Mouse (Mus musculus) CH12.LX (cell line): ENCODE results near the gene Asic2. TPM values are rescaled to one million over a fixed set of nuclear protein-coding genes. Genes with fewer than 3 reads are reported as not detected.

Experiments used
- DNase-seq: peaks from one replicate; pipeline ENCODE4 v3.0.0-alpha.2; 2013; ENCODE audit errors: extremely low read depth
- H3K27ac ChIP-seq: 2 replicates; pipeline ENCODE4 v1.5.1; 2012; ENCODE audit warnings: low read depth, mild to moderate bottlenecking, control low read depth, moderate library complexity; ENCODE audit not compliant: insufficient read depth
- H3K27me3 ChIP-seq: replicated peaks from 2 replicates; pipeline ENCODE3; 2012; ENCODE audit warnings: inconsistent platforms
- H3K36me3 ChIP-seq, 2 experiments: replicated peaks in 1 of 2; 2 replicates each; pipeline versions ENCODE3 to v1.6.1; 2012; ENCODE audit warnings: inconsistent platforms in 1 of 2, low read length in 1 of 2, mild to moderate bottlenecking in 1 of 2, mixed read lengths in 1 of 2, moderate library complexity in 1 of 2; ENCODE audit not compliant: control insufficient read depth in 1 of 2, insufficient read depth in 1 of 2
- H3K4me1 ChIP-seq, 2 experiments: 2 replicates each; pipeline ENCODE4 v1.6.1; 2012; ENCODE audit warnings: inconsistent platforms in 1 of 2, moderate library complexity in 1 of 2; ENCODE audit not compliant: insufficient read depth in 2 of 2, control insufficient read depth in 1 of 2
- H3K4me2 ChIP-seq: 2 replicates; pipeline ENCODE4 v1.6.1; 2012; ENCODE audit warnings: low read depth, mild to moderate bottlenecking, control low read depth; ENCODE audit not compliant: poor library complexity, insufficient read depth, severe bottlenecking
- H3K4me3 ChIP-seq, 3 experiments: fragments of 150-350 bp in 1 of 3; sonication (generic) in 1 of 3; replicated peaks in 1 of 3; 2 replicates each; pipeline versions ENCODE3 to v1.5.1; 2011 to 2012; ENCODE audit warnings: low read depth in 2 of 3, low read length in 2 of 3, mild to moderate bottlenecking in 2 of 3, moderate library complexity in 2 of 3, control low read depth in 1 of 3, improper control_type of control experiment in 1 of 3, inconsistent platforms in 1 of 3, mixed read lengths in 1 of 3; ENCODE audit not compliant: poor library complexity in 1 of 3
- H3K79me2 ChIP-seq: replicated peaks from 2 replicates; pipeline ENCODE4 v1.6.1; 2012; ENCODE audit warnings: mild to moderate bottlenecking, moderate library complexity; ENCODE audit not compliant: control insufficient read depth, poor library complexity, insufficient read depth, severe bottlenecking; ENCODE audit errors: extremely low read depth
- H3K9ac ChIP-seq: 2 replicates; pipeline ENCODE4 v1.6.1; 2012; ENCODE audit warnings: low read depth, mild to moderate bottlenecking, control low read depth, moderate library complexity; ENCODE audit not compliant: insufficient read depth
- H3K9me3 ChIP-seq: replicated peaks from 2 replicates; pipeline ENCODE3; 2012; ENCODE audit warnings: low read length, inconsistent platforms, mixed read lengths
- BHLHE40 ChIP-seq: IDR thresholded peaks from 2 replicates; pipeline ENCODE4 v1.6.1; 2011; ENCODE audit warnings: mild to moderate bottlenecking, low read depth, low read length, improper control_type of control experiment
- CHD2 ChIP-seq: IDR thresholded peaks from 2 replicates; pipeline ENCODE4 v1.6.1; 2011; ENCODE audit warnings: low read length, improper control_type of control experiment
- CTCF ChIP-seq, 2 experiments: IDR thresholded peaks in 1 of 2; conservative IDR thresholded peaks in 1 of 2; 2 replicates each; pipeline ENCODE4 v1.5.1; 2011 to 2012; ENCODE audit warnings: low read depth in 2 of 2, low read length in 2 of 2, improper control_type of control experiment in 1 of 2, inconsistent platforms in 1 of 2, mild to moderate bottlenecking in 1 of 2, moderate library complexity in 1 of 2
- E2F4 ChIP-seq: IDR thresholded peaks from 2 replicates; pipeline ENCODE4 v1.6.1; 2011; ENCODE audit warnings: low read depth, low read length, improper control_type of control experiment; ENCODE audit not compliant: insufficient replicate concordance
- ELF1 ChIP-seq: IDR thresholded peaks from 2 replicates; pipeline ENCODE4 v1.6.1; 2014; ENCODE audit warnings: low read depth, mild to moderate bottlenecking, inconsistent platforms, low read length, improper control_type of control experiment
- EP300 ChIP-seq: IDR thresholded peaks from 2 replicates; pipeline ENCODE4 v1.6.1; 2011; ENCODE audit warnings: low read length, improper control_type of control experiment
- ETS1 ChIP-seq: conservative IDR thresholded peaks from 2 replicates; pipeline ENCODE4 v1.6.1; 2012; ENCODE audit warnings: low read depth, mild to moderate bottlenecking, inconsistent platforms, low read length, improper control_type of control experiment, moderate library complexity
- GABPA ChIP-seq: IDR thresholded peaks from 2 replicates; pipeline ENCODE4 v1.6.1; 2012; ENCODE audit warnings: low read depth, low read length, improper control_type of control experiment, inconsistent platforms; ENCODE audit not compliant: insufficient replicate concordance
- JUN ChIP-seq: IDR thresholded peaks from 2 replicates; pipeline ENCODE4 v1.6.1; 2011; ENCODE audit warnings: low read depth, mild to moderate bottlenecking, low read length, improper control_type of control experiment, moderate library complexity; ENCODE audit not compliant: insufficient read depth
- JUND ChIP-seq: conservative IDR thresholded peaks from 2 replicates; pipeline ENCODE4 v1.6.1; 2011; ENCODE audit warnings: low read depth, low read length, improper control_type of control experiment
- KAT2A ChIP-seq: IDR thresholded peaks from 2 replicates; pipeline ENCODE4 v1.6.1; 2012; ENCODE audit warnings: low read length, improper control_type of control experiment, inconsistent platforms; ENCODE audit not compliant: insufficient replicate concordance
- MAZ ChIP-seq: IDR thresholded peaks from 2 replicates; pipeline ENCODE4 v1.6.1; 2012; ENCODE audit warnings: low read depth, mild to moderate bottlenecking, inconsistent platforms, low read length, improper control_type of control experiment, moderate library complexity
- MEF2A ChIP-seq: IDR thresholded peaks from 2 replicates; pipeline ENCODE4 v1.6.1; 2014; ENCODE audit warnings: low read depth, mild to moderate bottlenecking, inconsistent platforms, low read length, improper control_type of control experiment, borderline replicate concordance
- MXI1 ChIP-seq: IDR thresholded peaks from 2 replicates; pipeline ENCODE4 v1.6.1; 2011; ENCODE audit warnings: mild to moderate bottlenecking, low read depth, low read length, improper control_type of control experiment
- PAX5 ChIP-seq: IDR thresholded peaks from 2 replicates; pipeline ENCODE4 v1.6.1; 2012; ENCODE audit warnings: low read length, inconsistent platforms, mixed read lengths
- POLR2A ChIP-seq: IDR thresholded peaks from 2 replicates; pipeline ENCODE4 v1.6.1; 2011; ENCODE audit warnings: low read depth, mild to moderate bottlenecking, improper control_type of control experiment, low read length
- POLR2AphosphoS2 ChIP-seq: IDR thresholded peaks from 2 replicates; pipeline ENCODE4 v1.6.1; 2011; ENCODE audit warnings: low read depth, low read length, improper control_type of control experiment
- RAD21 ChIP-seq: IDR thresholded peaks from 2 replicates; pipeline ENCODE4 v1.6.1; 2011; ENCODE audit warnings: low read depth, mild to moderate bottlenecking, low read length, improper control_type of control experiment, moderate library complexity
- RCOR1 ChIP-seq: conservative IDR thresholded peaks from 2 replicates; pipeline ENCODE4 v1.6.1; 2012; ENCODE audit warnings: low read depth, mild to moderate bottlenecking, inconsistent platforms, low read length, improper control_type of control experiment
- SIN3A ChIP-seq: IDR thresholded peaks from 2 replicates; pipeline ENCODE4 v1.6.1; 2012; ENCODE audit warnings: low read length, improper control_type of control experiment, inconsistent platforms
- SMC3 ChIP-seq: IDR thresholded peaks from 2 replicates; pipeline ENCODE4 v1.6.1; 2011; ENCODE audit warnings: low read depth, low read length, improper control_type of control experiment
- USF1 ChIP-seq: IDR thresholded peaks from 2 replicates; pipeline ENCODE4 v1.6.1; 2014; ENCODE audit warnings: low read depth, mild to moderate bottlenecking, inconsistent platforms, low read length, improper control_type of control experiment
- USF2 ChIP-seq: conservative IDR thresholded peaks from 2 replicates; pipeline ENCODE4 v1.6.1; 2011; ENCODE audit warnings: low read depth, low read length, improper control_type of control experiment
- ZC3H11A ChIP-seq: IDR thresholded peaks from 2 replicates; pipeline ENCODE4 v1.6.1; 2012; ENCODE audit warnings: low read depth, mild to moderate bottlenecking, inconsistent platforms, low read length, improper control_type of control experiment
- ZKSCAN1 ChIP-seq: IDR thresholded peaks from 2 replicates; pipeline ENCODE4 v1.6.1; 2012; ENCODE audit warnings: low read depth, inconsistent platforms, low read length, improper control_type of control experiment, borderline replicate concordance
- ZMIZ1 ChIP-seq: IDR thresholded peaks from 2 replicates; pipeline ENCODE4 v1.6.1; 2012; ENCODE audit warnings: low read depth, mild to moderate bottlenecking, inconsistent platforms, low read length, improper control_type of control experiment
- ZNF384 ChIP-seq: IDR thresholded peaks from 2 replicates; pipeline ENCODE4 v1.6.1; 2012; ENCODE audit warnings: low read depth, low read length, improper control_type of control experiment, inconsistent platforms
- dilution Hi-C: fragments of 300-500 bp; cut with MboI; formaldehyde crosslinking; loops from 2 replicates; pipeline ENCODE4 v1.14.3; 2020; ENCODE audit warnings: low sequenced_read_pairs; ENCODE audit not compliant: extremely low pct_unique_long_range_greater_than_20kb, extremely low pct_ligation_motif_present
- in situ Hi-C: fragments of 300-500 bp; cut with MboI; formaldehyde crosslinking; loops from 3 replicates; pipeline ENCODE4 v1.14.3; 2019; ENCODE audit warnings: low sequenced_read_pairs, low pct_ligation_motif_present, low pct_unique_long_range_greater_than_20kb, mixed read lengths
- polyA plus RNA-seq: library from polyadenylated mRNA; unstranded; fragments of >175 nt; gene quantifications from 2 replicates; pipeline ENCODE4 v1.2.1, GENCODE M21; 2012; ENCODE audit warnings: low read depth; ENCODE audit not compliant: insufficient read length
- total RNA-seq, 2 experiments: library from RNA; depleted of rRNA; stranded (reverse); fragments of 300-350 nt in 1 of 2; fragments of >200 nt in 1 of 2; gene quantifications; 2 replicates each; pipeline ENCODE4 v1.2.3; 2012 to 2014

Asic2 gene
- total and polyA plus RNA-seq, 3 experiments: not detected

DNA sequence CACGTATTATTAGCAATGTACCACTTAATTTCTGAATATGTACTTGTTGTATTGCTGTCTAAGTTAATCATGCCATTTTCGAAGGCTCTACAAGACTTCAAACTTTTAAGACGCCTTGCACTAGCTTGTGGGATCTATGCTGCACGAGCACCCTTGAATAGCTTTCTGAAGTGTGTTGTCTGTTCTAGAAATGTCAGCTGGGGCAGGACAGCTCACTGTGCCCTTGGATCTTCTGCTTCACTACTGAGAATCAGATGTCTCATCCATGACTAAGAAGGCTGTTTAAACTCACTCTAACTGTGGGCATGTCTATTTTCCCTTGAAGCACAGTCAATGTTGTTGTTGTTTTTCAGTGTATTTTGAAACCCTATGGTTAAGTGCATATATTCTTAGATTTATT is 44.6 kb downstream of the Asic2 start:
- Histone ChIP-seq H3K79me2 (no peaks in the 10 kb centered on the region), H3K9ac (no peak overlapping the region), H3K4me1 (0 out of 4 replicates have a peak, but pooled peaks cover 0 to 3% of the 10 kb centered on the region in 2 experiments), H3K36me3 (no peaks in the 10 kb centered on the region), H3K27me3 (peaks cover 14% of the 10 kb centered on the region), H3K4me2 (no peak overlapping the region), H3K9me3 (no peaks in the 10 kb centered on the region), H3K4me3 (no peak overlapping the region), H3K27ac (no peak overlapping the region)
- dilution Hi-C loops: no loop called here
- TF ChIP-seq KAT2A (no peak), USF2 (no peak), PAX5 (no peak), MXI1 (no peak), MAZ (no peak), USF1 (no peak), SIN3A (no peak), JUND (no peak), ETS1 (no peak), SMC3 (no peak), ZC3H11A (no peak), ZKSCAN1 (no peak), CTCF (conservative IDR thresholded peaks at IDR 0.05 in 1 of 2, IDR thresholded peaks at IDR 0.05 in 1 of 2; ENCODE audit: low read depth in 2 of 2, low read length in 2 of 2) (no peak), POLR2AphosphoS2 (no peak), ZMIZ1 (no peak), E2F4 (no peak), POLR2A (no peak), RAD21 (no peak), CHD2 (no peak), BHLHE40 (no peak)
- DNase-seq: no peak
- in situ Hi-C loops: no loop called here

DNA sequence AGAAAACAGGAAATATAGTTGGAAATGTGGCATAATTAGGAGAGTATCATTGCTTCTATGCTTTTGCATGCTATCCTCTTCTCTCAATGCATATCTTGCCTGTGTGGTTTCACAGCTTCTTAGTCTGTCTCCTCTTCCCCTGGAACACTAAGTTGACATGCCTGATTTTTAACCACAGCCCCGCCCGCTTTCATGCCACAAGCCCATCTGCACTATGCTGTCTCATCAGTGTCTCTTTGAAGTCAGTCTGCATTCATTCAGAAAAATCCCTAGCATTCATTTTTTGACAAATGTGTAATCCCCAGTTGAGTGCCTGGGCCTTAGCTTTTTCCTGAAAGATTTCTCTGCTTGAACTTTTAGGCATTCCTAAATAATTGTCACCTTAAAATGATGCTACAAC is 45.2 kb downstream of the Asic2 start:
- TF ChIP-seq ZMIZ1 (no peak), RCOR1 (no peak), SIN3A (no peak), USF1 (no peak), EP300 (no peak), SMC3 (no peak), MAZ (no peak), MEF2A (no peak), GABPA (no peak), CHD2 (no peak), ZNF384 (no peak), JUN (no peak), POLR2AphosphoS2 (no peak), JUND (no peak), ELF1 (no peak)
- Histone ChIP-seq H3K4me1 (0 out of 4 replicates have a peak, but pooled peaks cover 0 to 3% of the 10 kb centered on the region in 2 experiments), H3K27ac (no peak overlapping the region), H3K79me2 (no peaks in the 10 kb centered on the region), H3K36me3 (no peaks in the 10 kb centered on the region), H3K4me2 (no peak overlapping the region), H3K9me3 (no peaks in the 10 kb centered on the region), H3K9ac (no peak overlapping the region), H3K4me3 (no peak overlapping the region), H3K27me3 (peaks cover 11% of the 10 kb centered on the region)
- DNase-seq: no peak
- dilution Hi-C loops: no loop called here
- in situ Hi-C loops: no loop called here
